Mouse (Mus musculus): ENCODE measurements around the gene Ndufaf8. TPM values are rescaled to one million over a fixed set of nuclear protein-coding genes. Genes with fewer than 3 reads are reported as not detected.
A peak's percentile ranks its signal among the peaks of the same experiment; 100 is the strongest.

Gene Ndufaf8
- polyA plus RNA-seq, 1 experiment, result 56.0 TPM

DNA sequence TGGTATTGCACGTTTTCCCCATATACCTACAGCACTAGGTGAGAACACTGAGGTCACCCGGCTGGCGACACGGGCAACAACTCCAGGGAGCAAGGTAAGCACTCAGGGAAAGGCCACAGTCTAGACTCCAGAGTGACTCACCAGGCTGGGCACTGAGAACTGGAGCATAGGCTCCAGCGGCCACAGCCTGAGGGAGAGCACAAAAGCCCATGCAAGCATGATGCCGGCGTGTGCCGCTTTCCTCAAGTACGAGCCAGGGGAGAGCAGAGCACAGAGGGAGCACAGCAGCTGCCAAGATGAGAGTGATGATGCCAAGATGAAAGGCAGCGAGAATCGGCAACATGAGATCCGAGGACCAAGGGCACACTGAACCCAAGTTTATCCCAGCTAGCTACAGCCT, 23.4 kb downstream of the Ndufaf8 start:
- no peak for DNase-seq (ENCODE audit: low read depth, low spot score)
- WGBS, result 88% methylated on average over 12 of the region's 12 CpGs

DNA sequence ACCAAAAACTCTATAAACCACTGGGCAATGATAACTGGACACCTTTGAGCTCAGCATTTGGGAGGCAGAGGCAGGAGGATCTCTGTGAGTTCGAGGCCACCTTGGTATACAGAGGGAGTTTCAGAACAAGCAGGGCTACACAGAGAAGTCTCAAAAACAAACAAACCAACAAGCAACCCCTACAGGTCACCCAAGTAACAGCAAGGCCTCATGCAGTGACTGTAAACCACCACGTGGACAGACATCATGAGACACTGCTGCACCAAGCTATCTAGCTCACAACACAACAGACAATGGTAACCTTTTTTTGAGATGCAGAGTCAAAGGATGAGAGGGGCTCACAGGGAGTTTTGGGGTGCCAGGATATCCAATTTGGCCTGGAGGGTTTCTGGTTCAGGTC, 28.1 kb downstream of the Ndufaf8 start:
- 88% methylated on average over 2 of the region's 2 CpGs for WGBS
- no peak for DNase-seq (ENCODE audit: low read depth, low spot score)

DNA sequence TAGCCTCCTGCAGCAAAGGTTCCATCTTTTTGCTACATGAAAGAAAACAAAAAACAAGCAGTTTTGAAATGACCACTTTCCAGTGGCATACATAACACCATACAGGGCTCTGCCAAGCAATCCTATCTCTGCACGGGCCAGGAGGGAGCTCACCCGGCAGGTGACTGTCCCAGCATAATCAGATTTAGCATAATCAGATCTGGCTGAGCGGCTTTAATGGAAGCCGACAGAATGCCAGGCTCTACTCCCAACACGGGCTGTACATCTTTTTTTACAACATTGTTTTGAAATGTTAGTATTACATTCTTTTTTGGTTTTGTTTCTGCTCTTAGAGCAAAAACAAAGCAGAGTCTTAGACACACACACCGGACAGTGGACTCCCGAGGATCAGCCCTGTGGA, 30.6 kb downstream of the Ndufaf8 start:
- no peak for DNase-seq (ENCODE audit: low read depth, low spot score)
- 87% methylated on average over 7 of the region's 7 CpGs for WGBS

DNA sequence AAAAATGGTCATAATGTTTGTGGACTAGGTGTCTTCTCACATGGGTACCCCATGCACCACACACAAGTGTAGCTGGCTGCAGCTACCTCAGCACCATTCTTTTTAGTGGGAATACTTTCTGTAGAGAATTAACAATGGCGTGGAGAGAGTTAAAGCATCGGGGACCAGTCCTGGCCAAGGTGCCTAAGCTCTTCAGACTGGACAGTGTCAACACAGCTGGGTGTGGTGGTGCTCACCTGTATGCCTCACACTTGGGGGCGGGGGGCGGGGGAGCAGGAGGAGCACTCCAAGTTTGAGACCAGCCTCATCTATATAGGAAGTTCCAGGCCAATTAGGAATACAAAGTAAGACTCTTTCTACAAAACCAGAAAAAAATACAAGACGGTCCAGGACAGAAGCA, 35.4 kb downstream of the Ndufaf8 start:
- 86% methylated on average over 5 of the region's 5 CpGs for WGBS
- no peak for DNase-seq (ENCODE audit: low read depth, low spot score)

DNA sequence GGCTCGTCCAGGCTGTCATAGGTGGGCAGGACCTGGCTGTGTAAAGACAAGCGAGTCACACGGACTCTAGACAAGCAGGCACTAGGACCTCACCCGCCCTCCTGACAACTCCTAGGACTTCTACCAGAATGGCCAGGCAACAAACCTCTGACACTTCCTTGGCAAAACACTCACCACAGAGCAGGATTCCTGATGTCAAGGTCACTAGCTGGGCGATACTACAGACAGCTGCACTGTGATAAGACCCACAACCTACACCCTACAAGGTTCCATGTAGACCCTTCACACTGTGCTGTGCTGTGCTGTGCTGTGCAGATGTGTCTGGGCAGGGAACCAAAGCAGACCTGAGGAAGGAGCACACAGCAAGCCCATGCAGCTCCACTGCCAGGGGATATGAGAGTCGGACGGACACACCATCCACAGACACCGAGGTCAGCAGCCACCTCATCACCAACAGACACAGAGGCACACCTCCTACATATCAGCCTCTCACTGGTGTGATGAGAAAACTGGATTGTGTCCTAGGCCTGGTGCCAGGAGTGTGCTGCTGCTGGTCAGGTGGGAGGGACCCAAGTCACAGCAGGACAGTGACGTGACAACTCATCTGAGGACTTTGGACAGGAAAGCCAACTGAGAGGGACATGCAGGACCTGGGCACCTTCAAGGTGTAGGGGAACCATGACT, 36.3 kb downstream of the Ndufaf8 start:
- 72% methylated on average over 9 of the region's 9 CpGs for WGBS
- peak; percentile 29 for DNase-seq (ENCODE audit: low read depth, low spot score)

DNA sequence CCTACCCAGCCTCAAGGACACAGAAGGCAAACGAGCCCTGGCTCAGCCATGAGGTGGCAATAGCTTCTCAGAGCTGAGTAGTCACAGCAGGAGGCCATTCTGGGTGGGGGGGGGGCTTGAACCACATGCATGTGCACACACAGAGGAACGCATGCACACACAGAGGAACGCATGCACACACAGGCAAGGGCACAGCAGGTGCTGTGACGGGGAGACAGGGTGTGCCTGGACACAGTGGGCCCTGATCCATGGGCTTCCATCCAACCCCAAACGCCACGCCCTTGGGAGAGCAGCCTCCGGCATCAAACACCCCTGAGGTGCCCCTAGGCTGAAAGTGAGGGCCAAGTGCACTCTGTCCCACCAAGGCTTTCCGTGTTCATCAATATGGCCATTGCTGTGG, 37.5 kb downstream of the Ndufaf8 start:
- no peak for DNase-seq (ENCODE audit: low read depth, low spot score)
- 30% methylated on average over 8 of the region's 8 CpGs for WGBS

DNA sequence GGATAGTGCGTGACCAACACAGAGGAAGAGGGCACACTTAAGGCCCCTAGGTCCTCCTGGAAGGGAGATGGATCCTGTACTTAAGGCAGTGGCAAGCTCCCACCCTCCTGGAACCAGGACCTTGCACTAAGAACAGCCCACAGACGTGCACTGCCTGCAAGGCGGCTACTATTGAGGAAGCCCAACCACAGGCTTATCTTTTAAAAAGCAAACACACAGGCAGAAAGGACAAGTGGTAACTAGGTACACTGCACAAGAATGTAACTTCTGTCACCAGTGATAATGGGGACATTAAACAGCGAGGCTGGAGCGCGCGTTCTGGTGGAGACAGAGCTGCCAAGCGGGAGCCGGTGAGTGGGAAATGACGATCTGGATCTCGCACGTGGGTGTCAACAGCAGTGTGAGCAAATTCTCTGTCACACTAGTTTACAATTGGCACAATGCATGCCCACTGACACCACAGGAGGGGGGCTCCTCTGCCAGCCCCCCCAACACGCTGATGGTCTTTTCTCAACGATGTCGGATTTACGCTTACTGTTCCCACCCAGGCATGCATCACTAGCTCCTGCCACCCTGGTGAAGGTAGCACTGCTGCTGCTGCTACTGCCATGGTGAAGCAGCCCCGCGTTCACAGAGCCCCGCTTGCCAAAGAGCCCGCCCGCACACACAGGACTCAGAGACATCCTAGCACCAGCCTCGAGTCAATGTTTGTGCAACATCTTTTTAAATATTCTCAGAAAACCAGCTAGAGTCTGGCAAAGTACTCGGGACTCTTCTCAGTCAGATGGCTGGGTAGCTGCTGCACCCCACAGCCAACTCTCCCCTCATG, 38.3 kb downstream of the Ndufaf8 start:
- WGBS, result 66% methylated on average over 23 of the region's 23 CpGs
- DNase-seq (ENCODE audit: low read depth, low spot score), result no peak

DNA sequence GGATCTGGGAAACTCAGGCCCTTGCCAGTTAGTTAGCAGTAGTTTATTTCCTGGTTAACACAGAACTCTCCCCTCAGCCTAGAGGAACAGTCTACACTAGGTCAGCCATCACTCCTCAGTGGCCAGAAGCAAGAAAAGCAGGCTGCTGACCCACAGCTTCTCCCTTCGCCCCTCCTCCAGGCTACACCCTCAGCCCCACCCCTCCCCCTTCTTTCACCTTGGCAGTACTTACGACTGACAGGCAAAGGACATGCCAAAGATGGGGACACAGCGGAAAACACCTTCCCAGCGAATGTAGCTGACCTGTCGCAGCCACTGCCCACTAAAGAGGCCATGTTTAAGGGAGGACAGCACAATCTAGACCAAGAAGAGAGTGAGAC, 38.9 kb downstream of the Ndufaf8 start:
- WGBS, result 63% methylated on average over 5 of the region's 5 CpGs
- no peak for DNase-seq (ENCODE audit: low read depth, low spot score)

DNA sequence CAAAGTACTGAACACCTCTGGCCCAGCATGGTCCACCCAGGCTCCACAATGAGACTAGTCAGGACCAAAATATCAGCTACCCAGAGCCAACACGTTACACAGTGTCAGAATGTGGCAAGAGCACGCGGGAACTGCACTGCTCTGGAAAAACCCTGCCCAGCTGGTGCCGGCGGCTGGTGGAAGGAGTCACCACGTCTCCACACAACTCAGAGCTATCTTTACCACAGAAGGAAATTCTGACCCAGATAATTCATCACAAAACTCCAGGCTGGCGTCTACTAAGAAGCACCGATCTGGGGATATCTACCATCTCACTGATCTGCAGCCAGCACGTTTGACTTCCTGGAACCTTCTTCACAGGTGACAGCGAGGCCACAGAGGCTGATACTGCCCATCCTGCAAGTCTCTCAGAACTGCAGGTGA, 40.6 kb downstream of the Ndufaf8 start:
- WGBS, result 87% methylated on average over 10 of the region's 10 CpGs
- DNase-seq (ENCODE audit: low read depth, low spot score), result no peak

DNA sequence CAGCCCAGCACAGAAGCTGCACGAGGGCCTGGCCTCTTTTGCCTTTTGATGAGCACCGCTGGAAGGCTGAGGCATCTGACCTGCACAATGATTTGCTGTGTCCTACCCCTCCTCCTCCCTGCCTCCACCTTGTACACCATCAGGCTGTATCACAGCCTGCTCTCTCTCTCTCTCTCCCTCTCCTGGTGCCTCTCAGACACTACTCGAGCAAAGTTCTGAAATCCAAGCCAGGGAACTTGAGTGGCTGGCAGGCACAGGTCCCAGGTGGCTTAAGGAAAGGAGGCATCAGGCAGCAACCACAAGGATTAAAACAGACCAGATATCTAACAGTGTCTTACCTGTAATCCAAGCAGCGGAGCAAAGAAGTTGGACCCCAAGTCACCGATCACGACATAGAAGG, 41.5 kb downstream of the Ndufaf8 start:
- 74% methylated on average over 6 of the region's 6 CpGs for WGBS
- no peak for DNase-seq (ENCODE audit: low read depth, low spot score)

DNA sequence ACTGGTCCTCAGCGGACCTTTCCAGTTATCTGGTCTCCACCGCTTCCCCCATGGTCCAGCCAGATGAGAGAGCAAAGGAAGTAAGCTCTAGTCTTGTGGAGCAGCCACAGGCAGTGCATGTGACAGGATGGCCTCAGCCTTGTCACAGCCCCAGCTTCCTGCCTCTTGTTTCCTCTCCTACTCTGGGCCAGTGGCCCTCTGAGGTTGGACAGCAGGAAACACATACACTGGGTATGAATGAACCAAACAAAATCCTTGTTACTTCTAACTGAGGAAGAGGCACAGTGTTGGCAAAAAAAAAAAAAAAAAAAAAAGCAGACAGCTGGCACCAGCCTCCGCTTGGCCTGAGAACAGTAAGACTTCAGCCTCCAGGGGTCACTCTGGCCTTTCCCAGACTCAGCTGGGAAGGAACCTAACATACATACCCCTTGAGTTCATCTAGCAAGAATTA, 43.9 kb downstream of the Ndufaf8 start:
- WGBS, result 71% methylated on average over 3 of the region's 3 CpGs
- DNase-seq (ENCODE audit: low read depth, low spot score), result no peak

DNA sequence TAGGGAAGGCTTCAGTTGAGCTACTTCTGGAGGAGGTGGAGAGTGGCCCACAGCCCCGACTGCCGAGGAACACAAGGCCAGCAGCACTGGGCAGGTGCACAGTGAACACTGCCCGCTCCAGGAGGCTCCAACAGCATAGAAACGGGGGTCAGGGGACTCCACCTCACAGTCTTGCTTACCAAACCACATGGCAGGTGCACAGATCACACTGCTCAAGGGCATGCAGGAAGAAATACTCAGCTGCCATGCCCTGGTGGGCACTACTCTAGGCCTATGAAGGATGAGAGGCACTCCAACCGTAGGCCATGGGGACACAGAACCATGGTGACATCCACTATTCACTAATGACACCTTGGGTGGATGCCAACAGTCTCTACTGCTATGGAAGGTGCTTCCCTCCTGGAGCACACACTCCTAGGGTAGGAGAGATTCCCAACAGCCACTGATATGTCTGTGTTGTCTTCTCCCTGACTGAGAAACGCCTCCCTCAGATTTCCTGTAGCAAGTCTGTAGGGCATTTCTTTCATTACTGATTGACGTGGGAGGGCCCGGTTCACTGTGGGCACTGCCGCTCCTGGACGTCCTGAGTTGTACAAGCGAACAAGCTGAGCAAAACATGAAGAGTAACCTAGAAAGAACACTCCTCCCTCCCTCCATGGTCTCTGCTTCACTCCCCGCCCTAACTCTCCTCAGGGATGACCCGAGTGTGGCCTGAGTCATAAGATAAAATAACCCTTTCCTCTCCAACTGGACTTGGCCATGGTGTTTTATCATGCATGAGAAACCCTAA, 45.2 kb downstream of the Ndufaf8 start:
- WGBS, result 71% methylated on average over 13 of the region's 13 CpGs
- DNase-seq (ENCODE audit: low read depth, low spot score), result no peak

DNA sequence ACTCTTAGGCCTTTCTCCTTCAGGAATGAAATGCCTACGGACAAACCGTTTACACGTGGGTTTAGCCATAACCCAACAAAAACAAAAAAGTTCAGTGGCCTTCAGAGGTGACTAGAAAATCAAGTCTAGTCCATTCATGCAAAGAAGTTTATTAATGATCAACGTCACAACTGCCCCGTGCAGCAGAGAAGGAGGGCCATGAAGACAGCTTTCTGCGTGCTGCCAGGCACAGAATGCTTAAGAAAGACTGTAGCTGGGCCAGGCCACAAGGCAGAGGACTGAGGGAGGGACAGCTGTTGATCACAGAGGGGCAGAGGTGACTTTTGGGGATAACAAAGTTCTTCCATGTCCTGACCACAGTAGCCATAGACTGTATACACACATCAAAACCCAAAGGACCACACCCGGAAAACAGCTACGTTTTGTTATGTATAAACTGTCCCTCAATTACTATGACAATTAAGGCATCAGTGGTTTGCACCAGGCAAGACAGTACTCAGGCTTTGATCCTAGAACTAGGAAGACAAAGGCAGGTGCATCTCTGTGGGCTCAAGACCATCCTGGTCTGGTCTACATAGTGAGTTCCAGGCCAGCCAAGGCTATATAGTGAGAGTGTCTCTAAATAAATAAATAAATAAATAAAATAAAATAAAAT, 49.6 kb downstream of the Ndufaf8 start:
- no peak for DNase-seq (ENCODE audit: low read depth, low spot score)
- 81% methylated on average over 8 of the region's 8 CpGs for WGBS

DNA sequence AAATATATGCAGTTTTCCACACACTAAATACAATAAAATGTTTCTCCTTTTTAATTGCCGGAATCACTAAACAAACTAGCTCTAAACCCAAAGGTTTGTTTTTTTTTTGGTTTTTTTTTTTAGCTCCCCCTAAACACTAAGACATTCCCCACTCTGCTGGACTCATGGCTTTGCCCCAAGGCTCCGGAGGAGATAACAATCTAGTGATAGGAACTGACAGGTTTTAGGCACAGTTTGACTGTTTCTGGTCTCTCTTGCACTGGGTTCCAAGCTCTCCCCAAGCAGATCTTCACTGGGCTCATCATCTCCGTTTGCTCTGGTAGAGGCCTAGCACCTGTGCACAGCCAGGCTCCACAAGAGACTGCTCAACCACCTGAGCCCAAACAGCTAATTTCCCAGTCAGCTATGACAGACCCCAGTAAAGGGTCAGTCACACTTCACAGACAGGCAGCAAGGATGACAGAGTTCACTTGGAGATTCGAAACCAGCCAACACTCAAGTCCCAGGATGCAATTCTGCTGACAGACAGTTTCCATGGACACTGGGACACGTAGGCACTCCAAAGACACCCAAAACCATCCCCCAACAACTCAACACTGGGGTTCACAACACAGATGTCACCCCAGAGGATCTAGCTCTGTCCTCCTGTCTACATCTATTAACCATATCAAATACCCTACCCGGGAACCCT, 50.9 kb downstream of the Ndufaf8 start:
- no peak for DNase-seq (ENCODE audit: low read depth, low spot score)
- WGBS, result 31% methylated on average over 6 of the region's 6 CpGs

Other genes with a start within 250 kb of the Ndufaf8 start
- gene Chmp6, start 185.5 kb upstream of the Ndufaf8 start, polyA plus RNA-seq (2012; rRNA removed), result 87.3 and 98.5 TPM in 2 replicates
- 8.8 and 10.9 TPM in 2 replicates for gene Baiap2, start 156.2 kb upstream of the Ndufaf8 start, polyA plus RNA-seq (2012; rRNA removed)
- gene Aatk, start 51.8 kb upstream of the Ndufaf8 start, polyA plus RNA-seq (2012; rRNA removed), result 4.1 and 5.3 TPM in 2 replicates
- gene Cep131, start 12.1 kb upstream of the Ndufaf8 start, polyA plus RNA-seq (2012; rRNA removed), result 4.0 and 4.6 TPM in 2 replicates
- 51.1 and 76.8 TPM in 2 replicates for gene Tepsin, start 197 bp upstream of the Ndufaf8 start, polyA plus RNA-seq (2012; rRNA removed)
- gene Slc38a10, start 52.4 kb downstream of the Ndufaf8 start, polyA plus RNA-seq (2012; rRNA removed), result 67.3 and 112 TPM in 2 replicates
- 7.6 and 8.2 TPM in 2 replicates for gene Bahcc1, start 134.0 kb downstream of the Ndufaf8 start, polyA plus RNA-seq (2012; rRNA removed)
- 1,539 and 1,751 TPM in 2 replicates for gene Actg1, start 249.6 kb downstream of the Ndufaf8 start, polyA plus RNA-seq (2012; rRNA removed)